Mouse (Mus musculus): ENCODE measurements at regions not wholly inside any gene's neighbourhood (a gene's known extent, or its start where the extent isn't known, plus 50 kb on each side); places are given as distances from the start of the nearest gene placed in this dataset.
"Not testable (repeated sequence)": the region's sequence is repeated elsewhere in the genome, so short reads cannot be mapped to it uniquely, and the experiment has no call there.

DNA sequence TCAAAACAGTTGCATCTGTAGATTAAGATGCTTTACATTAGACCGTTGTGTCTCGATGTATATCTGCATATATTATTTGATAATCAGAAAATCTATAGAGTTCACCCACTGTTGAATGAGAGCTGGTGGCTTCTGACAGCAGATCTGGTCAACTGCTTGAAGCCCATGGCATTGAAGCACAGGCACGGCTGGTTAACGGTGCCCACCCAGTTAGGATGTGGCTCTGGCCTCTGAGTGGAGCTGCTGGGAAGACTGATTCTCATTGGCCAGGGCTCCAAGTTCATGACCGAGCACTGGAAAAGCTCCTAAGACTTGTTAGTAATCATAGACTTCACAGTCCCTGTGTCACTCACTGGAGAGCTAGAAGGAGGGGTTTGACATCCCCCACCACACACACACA is 51.2 kb upstream of the Cldn34a start:
- peak; percentile 61; the same call in 1 of the 2 replicates for ATAC-seq (replicated peaks; ENCODE audit: low FRiP score, poor library complexity, severe bottlenecking)

DNA sequence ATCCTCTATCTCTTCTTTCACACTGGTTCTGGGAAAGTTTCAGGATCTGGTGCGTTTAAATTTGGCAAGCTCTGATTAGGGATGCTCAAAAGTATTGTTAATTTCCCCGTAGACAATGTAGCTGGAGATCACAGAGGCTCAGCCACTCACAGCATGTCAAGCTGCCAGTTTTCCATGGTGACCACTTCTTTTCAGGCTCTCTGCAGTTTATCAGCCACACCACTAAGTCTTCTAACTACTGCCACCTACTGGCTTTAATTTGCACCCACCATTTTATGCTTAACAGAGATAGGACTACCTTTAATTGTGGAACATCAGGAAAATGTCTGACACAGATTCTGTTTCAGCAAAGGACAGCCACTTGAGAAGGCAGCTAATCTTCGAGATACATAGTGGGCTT is 57.7 kb upstream of the Cldn34a start:
- ATAC-seq (replicated peaks; ENCODE audit: low FRiP score, poor library complexity, severe bottlenecking): not testable (repeated sequence)

DNA sequence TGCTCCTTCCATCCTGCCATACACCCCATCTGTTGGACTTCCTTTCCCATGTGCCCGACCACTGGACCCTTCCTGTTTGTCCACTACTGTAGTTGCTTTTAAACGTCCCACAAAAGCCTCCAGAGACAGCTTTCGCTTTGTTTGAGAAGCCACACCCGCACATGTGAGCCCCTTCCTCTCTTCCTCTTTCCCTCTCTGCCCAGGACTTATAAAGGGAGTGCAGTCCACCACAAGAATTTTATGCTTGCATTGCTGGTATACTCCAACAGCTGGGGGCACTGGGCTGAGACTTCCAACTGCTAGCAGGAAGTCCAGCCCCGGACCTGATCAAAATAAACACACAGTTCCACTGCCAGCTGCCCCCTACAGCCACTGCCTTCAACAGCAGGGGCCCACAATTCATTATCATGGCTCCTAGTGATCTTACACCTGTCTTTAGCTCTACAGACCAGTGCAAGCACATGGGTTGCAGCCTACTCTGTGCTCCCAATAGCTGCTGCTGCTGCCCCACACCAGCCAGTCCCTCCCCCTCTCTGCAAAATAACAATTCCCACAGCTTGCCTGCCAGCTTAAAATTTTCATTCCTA is 63.7 kb upstream of the Cldn34a start:
- ATAC-seq (replicated peaks; ENCODE audit: low FRiP score, poor library complexity, severe bottlenecking): not testable (repeated sequence)

DNA sequence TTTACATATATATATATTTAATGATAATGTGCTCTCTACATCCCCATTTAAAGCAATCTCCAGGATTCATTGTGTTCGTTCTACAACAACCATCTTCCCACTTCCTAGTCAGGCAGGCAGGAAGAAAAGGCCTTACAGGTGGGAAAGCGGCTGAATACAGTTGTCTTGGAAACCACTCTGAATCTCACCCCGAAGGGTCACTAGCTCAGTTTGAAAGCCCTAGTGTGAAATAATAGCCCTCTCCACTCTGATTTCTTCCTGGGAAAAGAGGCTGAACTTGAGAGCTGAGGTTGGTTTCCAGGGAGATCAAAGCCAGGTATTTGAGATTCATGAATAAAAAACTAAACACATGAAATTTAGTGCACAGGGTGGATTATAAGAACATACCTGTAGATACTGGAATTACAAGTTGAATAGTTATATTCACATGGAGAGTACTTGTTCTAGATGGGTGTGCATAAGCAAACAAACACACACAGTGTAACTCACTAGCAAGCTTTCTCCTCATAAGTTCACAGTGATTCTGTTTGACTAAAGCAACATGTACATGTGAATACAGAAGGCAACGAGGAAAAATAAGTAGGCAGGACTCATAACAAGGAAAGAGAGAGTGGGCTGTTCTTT is 91.6 kb upstream of the Cldn34a start:
- no peak for ATAC-seq (replicated peaks; ENCODE audit: low FRiP score, poor library complexity, severe bottlenecking)

DNA sequence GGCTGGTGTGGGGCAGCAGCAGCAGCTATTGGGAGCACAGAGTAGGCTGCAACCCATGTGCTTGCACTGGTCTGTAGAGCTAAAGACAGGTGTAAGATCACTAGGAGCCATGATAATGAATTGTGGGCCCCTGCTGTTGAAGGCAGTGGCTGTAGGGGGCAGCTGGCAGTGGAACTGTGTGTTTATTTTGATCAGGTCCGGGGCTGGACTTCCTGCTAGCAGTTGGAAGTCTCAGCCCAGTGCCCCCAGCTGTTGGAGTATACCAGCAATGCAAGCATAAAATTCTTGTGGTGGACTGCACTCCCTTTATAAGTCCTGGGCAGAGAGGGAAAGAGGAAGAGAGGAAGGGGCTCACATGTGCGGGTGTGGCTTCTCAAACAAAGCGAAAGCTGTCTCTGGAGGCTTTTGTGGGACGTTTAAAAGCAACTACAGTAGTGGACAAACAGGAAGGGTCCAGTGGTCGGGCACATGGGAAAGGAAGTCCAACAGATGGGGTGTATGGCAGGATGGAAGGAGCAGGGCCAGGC is 56.0 kb upstream of the Gpr173 start:
- not testable (repeated sequence) for ATAC-seq (replicated peaks; ENCODE audit: low FRiP score, poor library complexity, severe bottlenecking)

DNA sequence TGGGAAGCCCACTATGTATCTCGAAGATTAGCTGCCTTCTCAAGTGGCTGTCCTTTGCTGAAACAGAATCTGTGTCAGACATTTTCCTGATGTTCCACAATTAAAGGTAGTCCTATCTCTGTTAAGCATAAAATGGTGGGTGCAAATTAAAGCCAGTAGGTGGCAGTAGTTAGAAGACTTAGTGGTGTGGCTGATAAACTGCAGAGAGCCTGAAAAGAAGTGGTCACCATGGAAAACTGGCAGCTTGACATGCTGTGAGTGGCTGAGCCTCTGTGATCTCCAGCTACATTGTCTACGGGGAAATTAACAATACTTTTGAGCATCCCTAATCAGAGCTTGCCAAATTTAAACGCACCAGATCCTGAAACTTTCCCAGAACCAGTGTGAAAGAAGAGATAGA is 50.0 kb upstream of the Gpr173 start:
- ATAC-seq (replicated peaks; ENCODE audit: low FRiP score, poor library complexity, severe bottlenecking): not testable (repeated sequence)
